Mouse (Mus musculus): ENCODE data around the gene Zranb1.

Zranb1 gene

DNA sequence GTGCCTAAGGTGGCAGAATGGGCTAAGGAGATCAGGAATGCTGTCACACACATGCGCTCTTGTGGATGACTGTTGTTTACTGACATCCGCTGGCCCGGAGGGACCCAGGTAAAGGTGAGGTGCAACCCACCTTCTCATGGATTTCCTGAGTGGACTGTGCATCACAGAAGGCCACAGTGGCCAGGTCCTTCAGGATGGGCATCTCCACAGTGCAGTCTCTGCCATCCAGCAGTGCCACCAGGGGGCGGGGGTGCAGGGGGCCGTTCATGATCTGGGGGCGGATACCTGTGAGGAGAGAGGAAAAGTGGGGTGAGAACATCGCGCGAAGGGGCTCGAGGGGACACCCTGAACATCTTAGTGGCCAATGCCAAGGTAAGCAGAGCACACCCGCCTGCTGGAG lies 68.1 kb downstream of the Zranb1 start:
- DNase-seq (ENCODE audit: extremely low read depth, low read depth, low spot score), result no peak

DNA sequence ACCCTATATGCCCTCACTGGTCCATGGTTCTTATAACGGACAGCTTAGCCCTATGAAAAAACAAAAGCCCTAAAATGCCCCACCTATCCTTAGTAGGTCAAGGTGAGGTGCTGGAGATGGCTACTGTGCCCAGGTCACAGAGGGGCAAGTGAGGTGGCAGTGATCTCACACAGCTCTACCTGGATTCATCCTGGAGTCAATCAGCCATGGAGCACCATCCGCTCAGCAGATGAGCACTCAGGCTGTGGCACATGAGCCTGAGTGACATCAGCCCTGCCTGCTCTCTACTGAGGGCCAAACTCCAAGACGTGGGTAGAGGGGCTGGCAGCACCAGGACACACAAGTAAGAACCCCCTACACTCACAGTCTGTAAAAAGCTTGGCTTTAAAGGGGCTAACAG lies 70.4 kb downstream of the Zranb1 start:
- no peak for DNase-seq (ENCODE audit: extremely low read depth, low read depth, low spot score)

DNA sequence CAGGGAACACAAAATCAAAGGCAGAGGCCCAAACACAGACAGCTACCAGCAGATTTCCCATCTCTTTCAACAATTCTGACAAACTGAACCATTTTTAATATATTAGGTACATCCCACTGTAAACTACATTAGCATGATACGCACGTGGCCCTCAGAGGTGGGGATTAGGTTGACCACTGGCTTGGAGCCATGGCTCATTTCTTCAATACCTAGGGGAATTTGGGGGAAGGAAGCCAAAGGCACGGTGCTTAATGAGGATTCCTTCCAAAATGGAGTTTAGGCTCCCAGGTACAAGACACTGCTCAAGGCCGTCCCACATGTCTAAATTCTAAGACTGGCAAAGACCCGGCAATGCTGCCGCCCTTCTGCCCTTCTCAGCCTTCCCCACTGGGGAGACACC lies 71.3 kb downstream of the Zranb1 start:
- no peak for DNase-seq (ENCODE audit: extremely low read depth, low read depth, low spot score)

DNA sequence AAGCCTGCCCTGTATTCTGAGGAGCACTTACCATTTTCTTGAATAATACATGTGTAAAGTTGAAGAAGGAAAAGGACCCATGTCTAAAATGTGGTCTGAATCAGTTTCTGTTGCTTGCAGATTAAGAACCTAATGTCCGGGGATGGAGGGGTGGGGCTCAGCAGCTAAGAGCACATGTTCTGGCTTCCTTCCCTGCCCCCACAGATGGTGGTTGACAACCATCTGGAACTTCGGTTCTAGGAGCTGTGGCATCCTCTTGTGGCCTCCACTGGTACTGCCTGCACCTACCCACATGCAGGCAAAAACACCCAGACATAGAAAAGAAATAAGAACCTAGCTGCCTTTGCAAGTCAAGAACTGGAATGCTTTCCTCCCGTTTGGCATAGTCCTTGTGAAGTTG lies 72.5 kb downstream of the Zranb1 start:
- no peak for DNase-seq (ENCODE audit: extremely low read depth, low read depth, low spot score)

DNA sequence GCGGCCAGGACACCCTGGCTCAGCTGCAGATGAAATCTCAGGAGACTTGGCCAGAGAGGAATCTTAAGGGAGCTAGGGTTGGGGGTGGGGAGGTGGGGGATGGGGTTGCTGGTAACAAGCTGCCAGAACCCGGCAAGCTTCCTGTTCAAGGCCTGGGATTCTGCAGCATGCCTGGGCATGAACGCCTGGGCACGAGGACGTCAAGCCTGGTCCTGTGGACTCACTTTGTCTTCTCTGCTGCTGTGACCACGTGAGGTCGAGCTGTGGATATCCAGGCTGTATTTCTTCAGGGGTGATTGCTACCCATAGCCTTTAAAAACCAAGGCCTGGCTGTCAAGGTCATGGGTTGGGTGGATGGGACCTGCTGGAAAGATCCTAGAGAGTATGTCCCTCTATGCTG lies 74.8 kb downstream of the Zranb1 start:
- no peak for DNase-seq (ENCODE audit: extremely low read depth, low read depth, low spot score)

DNA sequence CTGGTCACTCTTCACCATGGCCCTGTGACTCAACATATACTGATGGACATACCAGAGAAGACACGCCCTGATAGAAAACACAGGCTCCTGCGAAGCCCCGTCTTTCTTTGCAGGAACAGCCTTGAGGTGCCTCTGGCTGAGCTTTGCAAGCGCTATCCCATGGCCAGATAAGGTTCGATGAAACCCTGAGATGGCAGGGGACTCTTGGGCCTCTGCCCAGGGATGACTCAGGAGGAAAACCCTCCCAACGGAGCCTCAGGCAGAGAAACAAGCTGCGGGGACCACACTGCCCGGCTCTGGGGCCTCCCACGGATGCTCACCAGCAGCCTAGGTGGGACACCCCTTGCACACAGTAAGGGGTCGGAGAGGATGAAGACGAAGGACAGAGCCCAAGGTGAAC lies 76.4 kb downstream of the Zranb1 start:
- DNase-seq (ENCODE audit: extremely low read depth, low read depth, low spot score), result no peak

DNA sequence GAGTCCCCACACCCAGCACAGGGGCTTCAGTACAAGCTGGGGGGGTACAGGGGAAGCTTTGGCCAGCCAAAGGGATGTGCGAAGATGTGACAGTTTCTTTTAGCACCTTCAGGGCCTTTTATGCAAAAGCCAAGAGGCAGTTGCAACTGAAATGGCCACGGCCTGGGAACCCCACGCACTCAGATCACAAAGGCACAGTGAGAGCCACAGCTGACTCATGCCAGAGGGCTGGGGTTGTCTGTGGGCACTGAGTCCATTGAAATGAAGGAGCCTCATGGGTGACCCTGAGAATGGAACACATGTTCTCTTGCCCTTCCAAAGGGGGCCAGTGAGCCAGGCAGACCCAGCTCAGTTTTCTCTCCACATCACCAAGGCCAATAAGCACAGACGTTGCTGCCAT lies 77.7 kb downstream of the Zranb1 start:
- no peak for DNase-seq (ENCODE audit: extremely low read depth, low read depth, low spot score)

DNA sequence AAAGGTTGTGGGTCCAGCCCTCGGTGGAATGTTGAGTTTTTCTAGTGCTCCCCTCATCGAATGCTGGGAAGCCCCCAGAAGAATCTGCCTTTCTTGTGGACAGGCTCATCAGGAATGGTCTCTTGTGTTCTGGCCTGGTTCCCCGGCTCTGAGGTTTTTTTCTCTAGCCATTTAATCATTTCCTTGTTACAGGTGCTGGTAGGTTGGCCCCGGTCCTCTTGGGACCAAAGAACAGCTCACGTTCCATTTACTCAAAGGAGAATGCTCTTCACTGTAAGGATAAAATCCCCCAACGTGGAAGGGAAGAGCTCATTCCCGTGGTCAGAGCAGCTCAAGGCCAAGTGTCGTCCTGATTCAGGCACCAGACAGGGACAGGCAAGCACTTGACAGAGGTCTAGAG lies 78.7 kb downstream of the Zranb1 start:
- no peak for DNase-seq (ENCODE audit: extremely low read depth, low read depth, low spot score)

DNA sequence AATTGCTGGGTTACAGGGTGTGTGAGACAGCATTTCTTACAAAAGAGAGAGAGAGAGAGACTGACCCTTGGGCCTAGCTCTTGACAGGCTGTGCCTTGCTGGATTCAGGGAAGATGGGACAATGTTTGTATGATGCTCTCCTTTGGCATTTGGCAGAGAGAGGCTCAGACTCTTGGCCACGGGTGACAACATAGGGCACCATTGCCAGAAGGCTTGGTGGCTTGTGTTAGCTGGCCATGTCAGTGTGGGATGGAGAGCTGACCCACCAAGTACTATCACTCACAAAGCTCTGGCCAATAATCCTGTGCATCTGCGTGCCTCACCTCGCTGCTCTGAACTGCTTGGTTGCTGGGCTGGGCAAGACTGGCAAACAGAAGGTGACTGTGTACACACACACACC lies 79.5 kb downstream of the Zranb1 start:
- DNase-seq (ENCODE audit: extremely low read depth, low read depth, low spot score), result no peak

DNA sequence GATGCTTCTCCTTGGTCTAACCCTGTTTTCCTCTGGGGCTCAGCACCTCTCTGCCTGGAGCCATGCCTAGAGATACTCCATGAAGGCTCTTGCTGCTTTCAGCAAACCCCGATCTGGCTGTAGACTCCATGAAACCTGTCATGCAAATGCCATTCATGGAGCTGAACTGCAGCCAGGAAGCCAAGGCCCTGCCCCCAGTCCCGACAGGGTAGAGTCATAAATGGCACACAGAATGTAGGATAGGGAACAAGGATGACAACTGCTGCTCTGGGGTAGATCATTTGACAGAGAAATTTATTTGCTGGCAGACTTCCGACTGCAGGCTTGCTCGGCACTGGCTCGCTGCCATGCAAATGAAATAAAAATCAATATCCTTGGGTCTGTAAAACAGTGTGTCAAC lies 80.2 kb downstream of the Zranb1 start:
- no peak for DNase-seq (ENCODE audit: extremely low read depth, low read depth, low spot score)

DNA sequence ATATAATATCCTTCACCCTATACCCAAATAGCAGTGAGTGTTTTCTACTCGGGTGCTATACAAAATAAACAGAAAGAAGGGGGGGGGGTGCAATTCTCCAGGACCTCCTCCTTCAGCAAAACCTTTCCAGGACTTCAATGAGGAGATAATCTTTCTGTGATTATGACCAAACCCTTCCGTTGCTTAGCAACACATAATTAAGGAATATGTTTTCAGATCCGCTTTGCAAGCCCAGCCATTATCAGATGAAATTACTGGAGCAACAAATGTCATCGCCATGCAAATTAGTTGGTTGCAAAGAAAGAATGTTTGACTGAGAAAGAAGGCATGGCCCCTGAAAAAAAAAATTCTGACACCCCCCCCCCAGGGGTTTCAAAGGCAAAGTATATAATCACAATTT lies 80.7 kb downstream of the Zranb1 start:
- DNase-seq (ENCODE audit: extremely low read depth, low read depth, low spot score), result no peak

DNA sequence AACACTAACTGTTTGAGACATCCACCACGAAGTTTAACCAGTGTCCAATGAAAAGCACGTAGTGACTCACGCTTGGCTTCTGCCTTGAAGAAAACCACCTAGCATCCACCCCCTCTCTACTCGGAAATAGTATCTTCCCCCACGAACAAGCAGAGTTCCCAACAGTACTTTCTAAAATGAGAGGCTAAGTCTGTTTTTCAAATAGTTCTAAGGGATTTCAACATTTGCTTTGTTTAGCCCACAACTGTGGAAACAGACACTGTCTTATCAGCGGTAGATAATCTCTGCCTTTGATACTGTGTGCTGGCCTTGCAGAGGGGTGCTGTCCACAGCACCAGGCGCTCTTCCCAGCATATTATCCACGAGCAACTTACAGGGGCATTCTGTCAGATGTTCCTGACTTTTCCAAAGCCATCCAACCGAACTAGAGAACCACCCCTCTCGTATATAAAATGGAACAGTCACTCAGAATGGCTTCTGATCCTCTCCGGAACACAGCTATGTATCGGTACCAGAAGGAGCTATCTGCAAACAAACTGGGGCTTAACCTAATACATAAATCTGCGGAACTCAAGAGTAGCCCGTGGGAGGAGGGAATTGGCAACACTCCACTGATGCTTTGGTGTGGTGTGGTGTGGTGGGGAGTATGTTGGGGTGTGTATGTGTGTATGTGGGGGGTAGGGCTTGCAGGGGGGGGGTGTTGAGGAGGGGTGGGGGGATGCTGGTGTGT lies 81.9 kb downstream of the Zranb1 start:
- DNase-seq (ENCODE audit: extremely low read depth, low read depth, low spot score), result no peak

DNA sequence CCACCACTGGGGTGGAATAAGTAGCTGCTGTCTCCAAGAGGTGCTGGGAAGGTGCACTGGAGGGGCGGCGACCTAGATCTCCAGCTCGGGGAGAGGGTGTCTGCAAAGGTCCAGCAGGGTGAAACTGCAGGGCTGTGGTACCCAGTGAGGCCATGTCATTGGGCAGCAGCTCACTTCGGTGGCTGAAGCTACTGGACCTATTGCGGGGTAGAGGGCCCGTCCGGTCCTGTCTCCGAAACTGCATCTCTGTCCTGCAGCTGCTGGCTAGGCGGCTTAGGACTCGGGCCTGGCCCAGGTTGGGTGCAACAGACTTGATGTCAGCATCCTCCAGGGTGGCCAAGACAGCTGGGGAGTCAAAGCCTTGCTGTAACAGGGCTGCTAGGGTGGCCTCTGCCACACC lies 83.0 kb downstream of the Zranb1 start:
- DNase-seq (ENCODE audit: extremely low read depth, low read depth, low spot score), result no peak

DNA sequence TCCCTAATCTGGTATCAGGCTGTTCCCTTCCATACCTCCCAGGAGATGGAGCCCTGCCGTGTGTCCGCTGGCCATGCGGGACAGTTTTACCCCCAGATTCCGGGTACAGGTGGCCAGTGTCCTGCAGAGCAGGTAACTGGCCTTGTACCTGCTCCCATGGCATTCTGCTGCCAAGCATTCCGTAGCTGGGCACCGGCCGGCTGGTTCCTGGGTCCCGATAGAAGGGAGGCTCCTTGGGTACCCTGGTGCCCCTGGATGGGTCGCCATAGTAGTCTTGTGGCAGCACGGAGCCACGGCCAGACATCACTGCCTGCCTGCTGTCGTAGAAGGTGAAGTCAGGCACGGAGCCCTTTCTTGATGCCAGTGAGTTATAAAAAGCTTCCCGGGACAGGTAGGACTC lies 83.7 kb downstream of the Zranb1 start:
- no peak for DNase-seq (ENCODE audit: extremely low read depth, low read depth, low spot score)

DNA sequence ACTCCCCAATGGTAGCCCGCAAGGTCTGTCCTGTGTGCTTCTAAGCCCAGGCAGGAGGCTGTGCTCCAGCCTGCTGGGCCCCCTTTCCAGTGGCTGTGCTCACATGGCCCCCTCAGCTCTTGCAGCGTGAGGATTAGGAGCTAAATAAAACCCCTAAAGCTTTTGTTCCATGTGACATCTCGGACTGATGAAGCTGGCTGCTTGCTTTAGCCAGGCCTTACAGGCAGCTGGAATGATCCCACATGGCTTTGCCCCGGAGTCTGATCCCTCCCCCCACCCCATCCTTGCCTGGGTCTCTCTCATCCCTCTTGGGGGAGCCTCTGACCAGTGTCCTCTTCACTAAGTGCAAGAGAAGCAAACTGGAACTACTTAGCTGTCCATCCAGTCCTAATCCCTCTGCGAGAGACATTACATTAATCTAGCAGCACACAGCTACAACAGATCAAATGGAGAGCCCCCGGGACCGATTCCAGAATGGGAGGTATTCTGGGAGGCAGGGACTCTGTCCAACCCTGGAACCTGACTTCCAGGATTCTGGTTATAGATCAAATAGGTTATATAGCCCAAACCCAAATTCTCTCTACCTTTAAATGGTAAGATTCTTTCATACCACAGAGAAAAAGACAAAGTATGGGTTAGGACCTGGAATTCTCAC lies 84.6 kb downstream of the Zranb1 start:
- DNase-seq (ENCODE audit: extremely low read depth, low read depth, low spot score), result no peak

DNA sequence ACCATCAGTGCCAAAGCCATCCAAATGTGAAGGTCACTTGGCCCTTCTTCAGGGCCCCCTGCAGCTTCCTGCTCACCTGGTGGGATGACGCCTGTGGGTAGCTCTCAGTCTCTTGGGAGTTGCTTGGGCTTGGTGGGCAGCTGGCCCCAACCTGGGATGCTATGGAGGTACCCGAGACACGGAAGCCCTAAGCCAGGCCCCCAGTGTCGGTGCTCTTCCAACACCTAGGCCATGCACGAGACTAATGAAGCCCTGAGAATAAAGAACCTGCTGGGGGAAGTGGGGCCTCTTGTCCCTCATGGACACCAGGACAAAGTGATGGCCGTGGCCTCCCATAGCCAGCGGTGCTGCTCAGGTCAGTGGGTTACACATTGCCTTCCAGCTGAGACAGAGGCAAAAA lies 88.0 kb downstream of the Zranb1 start:
- DNase-seq (ENCODE audit: extremely low read depth, low read depth, low spot score), result no peak

DNA sequence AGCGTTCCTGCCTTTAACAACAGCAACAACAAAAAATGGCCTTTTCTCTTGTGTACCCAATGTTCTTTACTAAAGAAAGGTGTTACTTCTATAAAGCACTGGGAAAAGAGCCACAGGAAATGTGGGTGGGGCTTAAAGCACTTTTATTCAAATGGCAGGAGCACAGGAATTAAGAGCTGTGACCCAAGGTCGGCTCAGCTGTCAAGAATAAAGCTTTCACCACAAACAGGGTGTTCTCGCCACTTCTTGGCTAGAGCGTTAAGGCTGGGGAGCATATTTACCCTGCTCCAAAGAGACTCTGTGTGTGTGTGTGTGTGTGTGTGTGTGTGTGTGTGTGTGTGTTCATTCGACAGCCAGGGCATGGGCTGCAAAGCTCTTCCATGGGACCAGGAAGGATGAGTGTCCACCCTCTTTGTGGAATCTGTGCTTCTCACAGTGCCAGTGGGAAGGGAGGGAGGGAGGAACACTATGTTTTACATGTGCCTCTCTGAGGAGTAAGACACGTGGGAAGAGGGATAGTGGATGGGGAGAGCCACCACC lies 88.6 kb downstream of the Zranb1 start:
- no peak for DNase-seq (ENCODE audit: extremely low read depth, low read depth, low spot score)

DNA sequence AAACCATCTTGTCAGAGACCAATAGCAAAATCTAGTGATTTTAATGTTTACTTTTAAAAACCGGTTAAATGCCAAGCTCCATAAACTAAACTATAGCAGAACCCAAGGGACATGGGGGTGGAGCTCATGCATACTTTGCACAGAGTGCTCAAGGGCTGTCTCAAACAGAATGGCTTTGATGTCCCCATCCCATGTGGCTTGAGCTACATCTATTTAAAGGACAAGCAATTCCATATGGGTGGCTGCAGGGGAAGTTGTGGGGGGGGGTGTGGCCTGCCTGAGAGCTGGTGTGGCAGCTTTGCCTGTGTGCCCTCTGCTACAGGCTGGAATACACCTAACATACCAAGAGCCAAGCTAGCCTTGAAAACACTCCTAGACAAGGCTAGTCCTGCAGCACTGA lies 93.8 kb downstream of the Zranb1 start:
- DNase-seq (ENCODE audit: extremely low read depth, low read depth, low spot score), result no peak

DNA sequence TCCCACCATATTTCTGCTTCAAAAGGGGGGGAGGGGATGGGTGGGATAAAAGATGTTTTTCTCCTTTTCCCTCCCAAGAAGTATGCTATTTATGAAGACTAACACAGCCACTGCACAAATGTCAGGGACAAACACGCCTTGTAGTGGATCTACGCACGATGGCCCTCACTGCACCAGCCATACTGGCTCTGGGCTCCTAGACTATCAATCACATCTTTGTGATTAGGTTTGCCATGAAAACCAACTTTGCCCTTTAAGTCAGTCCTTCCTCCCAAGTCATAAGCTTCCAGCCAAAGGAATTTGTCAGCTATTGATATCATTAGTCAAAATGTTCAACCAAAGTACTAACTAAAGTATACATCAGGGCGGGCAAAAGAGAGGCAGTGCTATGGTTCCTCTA lies 97.0 kb downstream of the Zranb1 start:
- no peak for DNase-seq (ENCODE audit: extremely low read depth, low read depth, low spot score)

DNA sequence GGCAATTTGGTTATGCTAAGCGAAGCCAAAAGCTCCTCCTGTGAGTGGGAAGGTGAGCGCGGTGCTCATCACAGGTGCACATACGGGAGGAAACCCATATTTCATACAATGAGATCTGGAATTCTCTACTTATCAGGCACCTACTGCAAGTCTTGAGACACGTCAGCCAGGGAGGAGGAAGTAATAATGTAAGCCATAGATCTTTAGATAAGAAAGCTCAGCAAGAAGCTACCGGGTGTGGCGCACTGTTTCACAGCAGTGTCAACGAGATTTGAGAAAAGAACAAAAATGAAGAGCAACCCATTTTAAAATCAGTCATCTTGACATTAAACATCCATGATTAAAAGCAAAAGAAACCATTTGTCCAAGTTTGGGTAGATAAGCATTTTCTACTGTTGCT lies 98.1 kb downstream of the Zranb1 start:
- no peak for DNase-seq (ENCODE audit: extremely low read depth, low read depth, low spot score)

DNA sequence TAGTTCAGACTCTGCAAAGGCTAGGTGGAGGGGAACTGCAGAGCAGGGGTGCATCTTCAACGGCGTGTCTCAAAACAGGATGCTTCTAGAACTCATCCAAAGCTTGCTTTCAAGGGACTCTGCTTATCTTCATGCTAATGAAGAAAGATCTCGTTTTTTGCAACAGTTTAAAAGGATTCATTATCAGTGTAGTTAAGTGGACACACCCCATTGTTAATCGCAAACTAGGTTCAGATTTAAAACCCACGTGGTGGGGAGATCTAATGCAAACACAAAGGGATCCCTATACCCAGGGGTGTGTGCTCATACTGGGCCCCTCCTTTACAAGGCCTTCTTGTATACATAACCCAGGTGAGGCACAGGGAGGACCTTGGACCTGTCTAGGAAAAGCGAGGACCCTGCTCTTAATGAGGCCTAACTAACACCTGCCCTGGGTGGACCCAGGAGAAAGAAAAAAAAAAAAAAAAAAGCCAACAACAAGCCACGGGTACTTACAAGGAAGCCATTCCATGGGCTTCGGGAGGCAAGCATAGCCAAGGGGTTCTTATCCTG lies 98.6 kb downstream of the Zranb1 start:
- DNase-seq (ENCODE audit: extremely low read depth, low read depth, low spot score), result no peak

DNA sequence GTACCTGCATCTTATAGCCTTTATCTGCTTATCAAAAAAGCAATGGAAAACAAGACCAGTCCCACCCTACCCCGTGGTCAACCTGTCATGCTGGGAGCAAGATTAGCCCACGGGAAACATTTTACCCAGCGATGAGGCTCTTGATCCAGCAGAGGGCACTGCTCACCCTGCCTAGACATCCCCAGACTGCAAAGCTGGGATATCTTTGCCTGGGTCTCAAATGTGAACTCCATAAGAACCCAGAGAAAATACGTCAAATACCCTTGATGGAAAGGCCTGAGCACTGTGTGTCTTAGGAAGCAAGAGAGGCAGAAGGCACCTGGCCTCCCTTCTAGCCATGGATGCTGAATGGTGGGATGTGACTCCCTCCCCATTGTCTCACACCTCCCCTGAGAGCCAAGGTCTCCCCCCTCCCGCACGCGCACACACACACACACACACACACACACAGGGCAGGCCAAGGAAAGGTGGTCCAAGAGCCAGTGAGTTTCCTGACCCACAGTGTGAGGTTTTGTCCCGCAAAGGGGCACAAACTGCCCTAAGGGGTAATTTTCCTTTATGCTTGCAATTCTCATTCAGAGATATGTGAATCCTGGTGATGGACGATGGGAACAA lies 101.8 kb downstream of the Zranb1 start:
- no peak for DNase-seq (ENCODE audit: extremely low read depth, low read depth, low spot score)

All from fat pad, adult 2 months (tissue).